Mouse (Mus musculus) ES-E14 (cell line): ENCODE data around the gene Tpm4. TPM values are rescaled to one million over a fixed set of nuclear protein-coding genes. Genes with fewer than 3 reads are reported as not detected.

ENCODE experiments used
- DNase-seq: peaks from one replicate; pipeline ENCODE4 v3.0.0-alpha.2; 2013; ENCODE audit warnings: low read depth, low spot score
- H3K27ac ChIP-seq: 2 replicates; pipeline ENCODE4 v1.5.1; 2012; ENCODE audit warnings: low read depth, mild to moderate bottlenecking, low read length, moderate library complexity, mixed read lengths; ENCODE audit not compliant: poor library complexity, insufficient read depth, severe bottlenecking
- H3K36me3 ChIP-seq: 2 replicates; pipeline ENCODE4 v1.6.1; 2012; ENCODE audit warnings: mild to moderate bottlenecking, low read length, moderate library complexity, mixed read lengths; ENCODE audit not compliant: control insufficient read depth, poor library complexity, insufficient read depth, severe bottlenecking
- H3K4me1 ChIP-seq, 2 experiments: fragments of 150-350 bp in 1 of 2; sonication (generic) in 1 of 2; 2 replicates each; pipeline ENCODE4 v1.6.1; 2012; ENCODE audit warnings: low read length in 2 of 2, mild to moderate bottlenecking in 1 of 2, mixed read lengths in 1 of 2; ENCODE audit not compliant: control insufficient read depth in 2 of 2, insufficient read depth in 2 of 2, poor library complexity in 1 of 2
- H3K4me3 ChIP-seq, 2 experiments: fragments of 150-350 bp in 1 of 2; sonication (generic) in 1 of 2; 2 replicates each; pipeline ENCODE4 v1.5.1; 2012; ENCODE audit warnings: low read length in 2 of 2, low read depth in 1 of 2, mild to moderate bottlenecking in 1 of 2, mixed read lengths in 1 of 2; ENCODE audit not compliant: insufficient read depth in 1 of 2, poor library complexity in 1 of 2, severe bottlenecking in 1 of 2
- H3K9ac ChIP-seq: 2 replicates; pipeline ENCODE4 v1.6.1; 2012; ENCODE audit warnings: low read depth, mild to moderate bottlenecking, low read length, mixed read lengths; ENCODE audit not compliant: poor library complexity, insufficient read depth, severe bottlenecking
- H3K9me3 ChIP-seq: fragments of 150-350 bp; sonication (generic); 2 replicates; pipeline ENCODE4 v1.6.1; 2012; ENCODE audit warnings: low read depth, mild to moderate bottlenecking, low read length; ENCODE audit not compliant: control insufficient read depth, insufficient read depth
- CHD2 ChIP-seq: IDR thresholded peaks from 2 replicates; pipeline ENCODE4 v1.6.1; 2014; ENCODE audit warnings: mild to moderate bottlenecking, low read depth, low read length, inconsistent platforms
- HCFC1 ChIP-seq: IDR thresholded peaks from 2 replicates; pipeline ENCODE4 v1.6.1; 2012; ENCODE audit warnings: low read length, inconsistent platforms, borderline replicate concordance; ENCODE audit not compliant: insufficient read depth
- MAFK ChIP-seq: IDR thresholded peaks from 2 replicates; pipeline ENCODE4 v1.6.1; 2014; ENCODE audit warnings: mild to moderate bottlenecking, low read depth, low read length, inconsistent platforms; ENCODE audit not compliant: insufficient read depth
- ZC3H11A ChIP-seq: IDR thresholded peaks from 2 replicates; pipeline ENCODE4 v1.6.1; 2012; ENCODE audit warnings: low read depth, mild to moderate bottlenecking, inconsistent platforms, low read length, borderline replicate concordance
- ZNF384 ChIP-seq: IDR thresholded peaks from 2 replicates; pipeline ENCODE4 v1.6.1; 2012; ENCODE audit warnings: low read depth, low read length, inconsistent platforms
- in situ Hi-C, 2 experiments: fragments of 600-800 bp; cut with MboI; formaldehyde crosslinking; loops; one replicate each; pipeline ENCODE4 v1.15.1; 2025; ENCODE audit warnings: low sequenced_read_pairs in 2 of 2, inconsistent platforms in 1 of 2; ENCODE audit not compliant: unreplicated experiment in 2 of 2
- total RNA-seq: library from RNA; depleted of rRNA; stranded (reverse); fragments of 300-350 nt; gene quantifications from 2 replicates; pipeline ENCODE4 v1.2.3, GENCODE M21; 2012

The Tpm4 gene
- total RNA-seq, 1 experiment = 146 TPM

DNA sequence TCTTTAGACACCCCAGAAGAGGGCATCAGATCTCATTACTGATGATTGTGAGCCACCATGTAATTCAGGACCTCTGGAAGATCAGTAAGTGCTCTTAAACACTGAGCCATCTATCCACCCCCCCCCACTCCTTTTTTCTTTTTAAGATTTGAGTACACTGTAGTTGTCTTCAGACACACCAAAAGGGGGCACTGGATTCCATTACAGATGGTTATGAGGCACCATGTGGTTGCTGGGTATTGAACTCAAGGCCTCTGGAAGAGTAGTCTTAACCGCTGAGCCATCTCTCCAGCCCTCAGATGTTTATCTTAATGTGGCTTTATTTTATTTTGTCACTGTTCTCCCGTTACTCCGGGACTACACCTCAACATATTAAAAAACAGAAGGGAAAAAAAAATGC is 25.2 kb downstream of the Tpm4 start:
- Histone ChIP-seq H3K9me3 (no peaks in the 10 kb centered on the region), H3K36me3 (peaks cover 4% of the 10 kb centered on the region; the same call in 1 of the 2 replicates), H3K4me3 (peak overlapping the region; percentile 70 to 83), H3K4me1 (peaks cover 0 to 7% of the 10 kb centered on the region in 2 experiments; a peak in 2 of 4 replicates), H3K27ac (no peak overlapping the region; the same call in 1 of the 2 replicates), H3K9ac (peak overlapping the region; percentile 94; the same call in 1 of the 2 replicates)
- DNase-seq = no peak
- in situ Hi-C loops = no loop called here
- TF ChIP-seq ZNF384 = no peak

DNA sequence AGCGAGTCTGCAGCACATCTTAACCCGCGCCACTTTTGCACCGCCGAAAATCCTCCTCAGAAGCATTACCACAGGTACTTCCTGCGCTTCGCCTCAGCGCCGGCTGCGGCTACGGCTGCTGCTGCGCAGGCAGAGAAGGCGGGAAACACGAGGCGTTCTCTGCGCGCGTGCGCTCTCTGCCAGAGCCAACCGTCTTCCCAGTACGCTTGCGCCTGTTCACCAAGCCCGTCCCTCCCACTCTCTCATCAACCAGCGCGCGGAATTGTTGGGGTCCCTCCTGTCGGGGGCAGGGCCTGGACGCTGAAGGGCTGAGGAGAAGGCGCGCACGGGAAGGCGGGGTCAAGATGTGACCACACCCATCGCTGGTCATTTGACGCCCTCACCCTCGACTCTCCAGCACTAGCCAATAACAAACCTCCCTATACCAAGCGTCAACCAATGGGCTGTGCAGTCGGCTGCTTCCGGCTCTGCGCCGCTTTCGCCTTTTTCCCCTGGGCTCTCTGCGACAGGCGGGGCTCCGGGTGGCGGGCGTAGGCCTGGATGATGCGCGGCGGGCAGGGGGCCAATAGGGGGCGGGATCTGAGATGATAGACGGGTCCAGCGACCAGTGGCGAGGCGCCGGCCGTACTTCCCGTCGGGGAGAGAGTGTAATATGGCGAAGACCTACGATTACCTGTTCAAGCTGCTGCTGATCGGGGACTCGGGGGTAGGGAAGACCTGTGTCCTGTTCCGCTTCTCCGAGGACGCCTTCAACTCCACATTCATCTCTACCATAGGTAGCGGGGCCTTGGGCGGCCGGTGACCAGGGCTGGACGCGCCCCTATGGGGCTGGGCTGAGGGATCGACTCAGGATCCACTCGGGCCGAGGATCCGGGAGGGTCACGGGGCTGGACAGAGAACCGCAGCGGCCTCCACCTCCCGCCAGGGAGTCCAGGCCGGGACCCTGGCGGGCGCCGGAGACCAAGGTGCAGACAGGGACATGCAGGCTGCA is 26.2 kb downstream of the Tpm4 start, which contains the start of gene Rab8a:
TSS of gene Rab8a (plus strand) at position 494 of the 991 bp plus-strand sequence.
- Histone ChIP-seq H3K27ac (peak within 1 kb of the TSS; percentile 93), H3K36me3 (peaks cover 4% of the 10 kb centered on the region; the same call in 1 of the 2 replicates), H3K4me3 (peak within 1 kb of the TSS; percentile 89 to 95), H3K9me3 (no peaks in the 10 kb centered on the region), H3K9ac (peak within 1 kb of the TSS; percentile 97), H3K4me1 (peaks cover 0 to 7% of the 10 kb centered on the region in 2 experiments; a peak in 2 of 4 replicates)
- peak; percentile 98 for DNase-seq
- in situ Hi-C loops = no loop called here
- 0 out of 2 replicates have a peak, but pooled peaks have one; percentile 66 for TF ChIP-seq HCFC1
- no peak for TF ChIP-seq MAFK
- TF ChIP-seq CHD2 = peak; percentile 76

DNA sequence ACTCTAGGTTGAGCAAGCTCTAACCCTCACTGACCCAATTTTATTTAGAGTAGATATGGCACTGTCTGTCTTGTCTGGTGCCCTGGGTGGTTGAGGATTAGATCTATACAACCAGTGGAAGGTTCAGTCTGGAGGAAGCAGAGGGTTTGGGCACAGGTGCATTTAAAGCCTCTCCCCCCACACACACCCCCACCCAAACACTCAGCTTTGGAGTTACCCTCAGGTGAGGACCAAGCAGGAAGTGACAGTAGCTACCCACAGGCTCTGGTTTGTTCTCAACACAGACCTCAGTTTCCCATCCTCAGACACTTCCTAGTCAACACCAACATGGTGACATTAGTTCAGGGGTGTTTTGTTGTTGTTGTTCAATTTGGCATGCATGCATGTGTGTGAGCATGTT is 28.0 kb downstream of the Tpm4 start:
- Histone ChIP-seq H3K9ac (no peak overlapping the region), H3K4me1 (peaks cover 0 to 7% of the 10 kb centered on the region in 2 experiments; a peak in 1 of 4 replicates), H3K9me3 (no peaks in the 10 kb centered on the region), H3K27ac (no peak overlapping the region), H3K36me3 (peaks cover 4% of the 10 kb centered on the region; the same call in 1 of the 2 replicates), H3K4me3 (no peak overlapping the region)
- in situ Hi-C loops = no loop called here
- DNase-seq = no peak
- TF ChIP-seq HCFC1 (no peak), ZC3H11A (no peak), ZNF384 (no peak), MAFK (no peak), CHD2 (no peak)

DNA sequence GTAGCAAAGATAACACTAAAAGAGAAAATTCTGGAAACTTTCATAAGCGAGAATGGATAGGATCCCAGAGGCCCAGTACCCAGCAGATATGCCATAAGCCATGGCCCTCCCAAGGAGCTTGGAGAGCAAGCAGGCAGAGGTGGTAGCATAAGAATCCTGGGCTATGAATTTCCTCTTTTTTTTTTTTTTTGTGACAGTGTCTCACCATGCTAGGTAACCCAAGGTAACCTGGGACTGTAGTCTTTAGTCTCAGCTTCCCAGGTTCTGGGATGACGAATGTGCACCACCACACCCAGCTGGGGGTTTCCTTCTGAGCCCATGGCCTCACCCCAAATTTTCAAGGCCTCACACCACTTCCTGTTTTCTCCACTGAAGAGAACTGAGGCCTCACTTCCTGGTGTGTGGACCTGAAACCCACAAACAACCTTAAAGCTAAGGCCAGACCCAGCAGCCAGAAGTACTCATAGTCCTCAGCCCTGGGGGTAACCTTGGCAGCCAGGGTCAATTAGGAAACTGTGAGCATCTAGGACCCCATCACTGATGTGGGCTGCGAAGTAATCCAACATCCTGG is 34.4 kb downstream of the Tpm4 start:
- Histone ChIP-seq H3K9ac (no peak overlapping the region), H3K27ac (no peak overlapping the region), H3K4me3 (no peak overlapping the region), H3K36me3 (peaks cover 17% of the 10 kb centered on the region), H3K4me1 (peaks cover 0 to 3% of the 10 kb centered on the region in 2 experiments; a peak in 1 of 4 replicates), H3K9me3 (no peaks in the 10 kb centered on the region)
- TF ChIP-seq ZC3H11A (no peak), HCFC1 (no peak), ZNF384 (no peak), CHD2 (no peak), MAFK (no peak)
- in situ Hi-C loops = no loop called here
- no peak for DNase-seq
